Mouse (Mus musculus): ENCODE measurements at regions not wholly inside any gene's neighbourhood (a gene's known extent, or its start where the extent isn't known, plus 50 kb on each side); places are given as distances from the start of the nearest gene placed in this dataset.

DNA sequence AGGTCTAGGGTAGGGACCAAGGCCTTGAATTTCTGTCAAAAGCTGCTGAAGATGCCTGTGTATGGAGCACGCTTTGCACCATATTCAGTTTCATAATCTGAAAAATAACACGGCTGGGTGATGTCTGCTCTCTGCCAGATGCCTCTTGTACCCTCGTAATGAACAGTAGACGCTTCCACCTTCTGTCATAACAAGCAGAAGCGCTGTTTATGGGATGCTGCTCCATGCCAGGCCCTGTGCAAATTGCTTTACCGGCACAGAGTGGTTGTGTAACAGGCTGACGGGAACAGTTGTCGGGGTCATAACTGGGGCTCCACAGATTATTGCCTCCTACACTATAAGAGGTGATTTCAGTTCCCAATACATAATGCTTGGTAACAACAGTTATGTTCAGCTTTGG lies 211.5 kb upstream of the Tnp1 start:
- DNase-seq = no peak
- WGBS = 88% methylated on average over 8 of the region's 8 CpGs
- Histone ChIP-seq H3K4me1 (ENCODE audit: control insufficient read depth, insufficient read depth, low read length) (no peaks in the 10 kb centered on the region), H3K4me3 (replicated peaks; ENCODE audit: insufficient read depth, low read depth, low read length) (no peak overlapping the region), H3K27me3 (ENCODE audit: control insufficient read depth, insufficient read depth, low read length) (no peaks in the 10 kb centered on the region), H3K27ac (ENCODE audit: insufficient read depth, low read length) (no peak overlapping the region)
- TF ChIP-seq CTCF (IDR thresholded peaks at IDR 0.05; ENCODE audit: borderline replicate concordance, insufficient read depth, low read depth, low read length) (no peak), POLR2A (IDR thresholded peaks at IDR 0.05; ENCODE audit: borderline replicate concordance, insufficient read depth, low read length) (no peak)

DNA sequence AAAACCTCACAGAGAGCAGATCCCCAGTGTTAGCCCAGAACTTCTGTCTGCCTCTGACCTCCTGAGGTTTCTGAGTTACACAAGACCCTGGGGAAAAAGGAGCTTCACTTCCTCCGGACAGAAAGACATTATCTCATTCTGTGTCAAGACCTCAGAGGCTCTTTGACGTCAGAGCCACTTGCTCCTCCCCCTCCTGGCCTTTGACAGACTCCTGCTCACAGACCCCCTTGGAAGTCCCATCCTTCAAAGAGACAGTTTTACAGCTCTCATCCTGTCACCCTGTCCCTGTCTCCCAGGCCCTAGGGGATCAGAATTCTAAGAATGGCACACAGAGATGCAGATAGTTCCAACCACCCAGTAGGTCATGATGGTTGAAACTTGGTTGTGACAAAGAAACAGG lies 206.2 kb upstream of the Tnp1 start:
- Histone ChIP-seq H3K27ac (ENCODE audit: insufficient read depth, low read length) (no peak overlapping the region), H3K4me1 (ENCODE audit: control insufficient read depth, insufficient read depth, low read length) (no peaks in the 10 kb centered on the region), H3K4me3 (replicated peaks; ENCODE audit: insufficient read depth, low read depth, low read length) (no peak overlapping the region), H3K27me3 (ENCODE audit: control insufficient read depth, insufficient read depth, low read length) (no peaks in the 10 kb centered on the region)
- no peak for DNase-seq
- TF ChIP-seq POLR2A (IDR thresholded peaks at IDR 0.05; ENCODE audit: borderline replicate concordance, insufficient read depth, low read length) (no peak), CTCF (IDR thresholded peaks at IDR 0.05; ENCODE audit: borderline replicate concordance, insufficient read depth, low read depth, low read length) (no peak)
- WGBS = 51% methylated on average over 2 of the region's 2 CpGs

DNA sequence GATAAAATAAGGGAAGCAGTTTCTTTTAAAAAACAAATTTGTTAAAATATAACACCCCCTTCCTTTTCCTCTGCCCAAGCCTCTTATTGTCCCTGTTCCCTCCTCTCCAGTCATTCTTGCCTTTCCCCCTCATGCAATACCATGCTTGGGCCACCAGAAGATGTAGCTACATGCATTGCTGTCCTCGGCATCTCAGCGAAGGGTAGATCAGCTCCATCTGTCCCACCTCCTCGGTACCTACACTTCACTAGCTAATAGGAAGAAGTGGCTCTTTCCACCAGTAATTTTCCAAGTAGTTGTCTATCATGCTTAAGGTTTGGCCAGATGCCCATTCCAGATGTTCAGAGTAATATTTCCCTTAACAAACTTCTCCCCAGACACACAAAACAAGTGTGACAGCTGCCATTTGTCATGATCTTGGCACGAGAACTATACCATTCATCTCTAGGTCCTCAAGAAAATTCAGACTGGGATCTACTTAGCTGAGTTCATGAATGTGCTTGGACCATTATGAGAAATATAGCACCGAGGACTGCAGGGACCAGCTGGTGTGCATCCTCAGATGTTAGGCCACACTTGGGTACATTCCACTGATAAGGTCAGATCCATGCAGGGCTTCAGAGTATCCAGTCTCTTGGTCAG lies 198.7 kb upstream of the Tnp1 start:
- Histone ChIP-seq H3K4me1 (ENCODE audit: control insufficient read depth, insufficient read depth, low read length) (no peaks in the 10 kb centered on the region), H3K27me3 (ENCODE audit: control insufficient read depth, insufficient read depth, low read length) (no peaks in the 10 kb centered on the region), H3K27ac (ENCODE audit: insufficient read depth, low read length) (no peak overlapping the region), H3K4me3 (replicated peaks; ENCODE audit: insufficient read depth, low read depth, low read length) (no peak overlapping the region)
- TF ChIP-seq CTCF (IDR thresholded peaks at IDR 0.05; ENCODE audit: borderline replicate concordance, insufficient read depth, low read depth, low read length) = no peak
- no peak for TF ChIP-seq POLR2A (IDR thresholded peaks at IDR 0.05; ENCODE audit: borderline replicate concordance, insufficient read depth, low read length)
- 77% methylated on average over 5 of the region's 5 CpGs for WGBS
- DNase-seq = no peak

GRCm38 (mm10) chr1:73207421-73207820 lies 191.7 kb upstream of the Tnp1 start:
- TF ChIP-seq CTCF (IDR thresholded peaks at IDR 0.05; ENCODE audit: borderline replicate concordance, insufficient read depth, low read depth, low read length) (no peak), POLR2A (IDR thresholded peaks at IDR 0.05; ENCODE audit: borderline replicate concordance, insufficient read depth, low read length) (no peak)
- H3K4me3 ChIP-seq (replicated peaks; ENCODE audit: insufficient read depth, low read depth, low read length) = no peak overlapping the region
- 85% methylated on average over 8 of the region's 8 CpGs for WGBS
- H3K27me3 ChIP-seq (ENCODE audit: control insufficient read depth, insufficient read depth, low read length) = no peaks in the 10 kb centered on the region
- H3K4me1 ChIP-seq (ENCODE audit: control insufficient read depth, insufficient read depth, low read length) = no peaks in the 10 kb centered on the region
- H3K27ac ChIP-seq (ENCODE audit: insufficient read depth, low read length) = no peak overlapping the region
- DNase-seq = no peak

DNA sequence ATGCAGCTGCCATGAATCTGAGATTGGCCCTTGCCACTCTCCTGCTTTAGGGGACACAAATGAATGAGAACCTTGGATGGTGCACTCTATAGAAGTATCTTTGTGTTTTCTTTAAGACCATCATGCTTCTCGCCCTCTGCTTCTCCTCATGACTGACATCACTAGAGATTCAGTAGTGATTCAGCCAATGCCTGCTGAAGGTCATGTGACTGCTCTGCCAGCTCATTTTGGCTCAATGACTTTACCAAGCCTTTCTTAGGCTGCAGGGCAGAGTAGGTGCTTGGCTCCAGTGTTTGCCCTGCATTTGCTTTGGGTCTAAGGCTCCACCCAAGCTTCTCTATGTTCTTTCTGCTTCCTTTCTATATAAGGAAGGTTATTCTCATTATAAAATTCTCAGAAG lies 190.1 kb upstream of the Tnp1 start:
- 92% methylated on average over 1 of the region's 1 CpGs for WGBS
- Histone ChIP-seq H3K27me3 (ENCODE audit: control insufficient read depth, insufficient read depth, low read length) (no peaks in the 10 kb centered on the region), H3K27ac (ENCODE audit: insufficient read depth, low read length) (no peak overlapping the region), H3K4me1 (ENCODE audit: control insufficient read depth, insufficient read depth, low read length) (no peaks in the 10 kb centered on the region), H3K4me3 (replicated peaks; ENCODE audit: insufficient read depth, low read depth, low read length) (no peak overlapping the region)
- no peak for DNase-seq
- no peak for TF ChIP-seq POLR2A (IDR thresholded peaks at IDR 0.05; ENCODE audit: borderline replicate concordance, insufficient read depth, low read length)
- TF ChIP-seq CTCF (IDR thresholded peaks at IDR 0.05; ENCODE audit: borderline replicate concordance, insufficient read depth, low read depth, low read length) = no peak

GRCm38 (mm10) chr1:73200112-73200511 lies 184.4 kb upstream of the Tnp1 start:
- DNase-seq = no peak
- Histone ChIP-seq H3K27ac (ENCODE audit: insufficient read depth, low read length) (no peak overlapping the region), H3K4me1 (ENCODE audit: control insufficient read depth, insufficient read depth, low read length) (no peaks in the 10 kb centered on the region), H3K4me3 (replicated peaks; ENCODE audit: insufficient read depth, low read depth, low read length) (no peak overlapping the region), H3K27me3 (ENCODE audit: control insufficient read depth, insufficient read depth, low read length) (no peaks in the 10 kb centered on the region)
- TF ChIP-seq CTCF (IDR thresholded peaks at IDR 0.05; ENCODE audit: borderline replicate concordance, insufficient read depth, low read depth, low read length) = no peak
- 80% methylated on average over 2 of the region's 2 CpGs for WGBS

GRCm38 (mm10) chr1:73190832-73191231 lies 175.1 kb upstream of the Tnp1 start:
- Histone ChIP-seq H3K27ac (ENCODE audit: insufficient read depth, low read length) (no peak overlapping the region), H3K4me3 (replicated peaks; ENCODE audit: insufficient read depth, low read depth, low read length) (no peak overlapping the region), H3K4me1 (ENCODE audit: control insufficient read depth, insufficient read depth, low read length) (no peaks in the 10 kb centered on the region), H3K27me3 (ENCODE audit: control insufficient read depth, insufficient read depth, low read length) (no peaks in the 10 kb centered on the region)
- DNase-seq = no peak
- no peak for TF ChIP-seq POLR2A (IDR thresholded peaks at IDR 0.05; ENCODE audit: borderline replicate concordance, insufficient read depth, low read length)
- TF ChIP-seq CTCF (IDR thresholded peaks at IDR 0.05; ENCODE audit: borderline replicate concordance, insufficient read depth, low read depth, low read length) = no peak
- 88% methylated on average over 5 of the region's 5 CpGs for WGBS

GRCm38 (mm10) chr1:73188796-73189195 lies 173.1 kb upstream of the Tnp1 start:
- no peak overlapping the region for H3K4me3 ChIP-seq (replicated peaks; ENCODE audit: insufficient read depth, low read depth, low read length)
- no peaks in the 10 kb centered on the region for H3K4me1 ChIP-seq (ENCODE audit: control insufficient read depth, insufficient read depth, low read length)
- 73% methylated on average over 2 of the region's 2 CpGs for WGBS
- H3K27me3 ChIP-seq (ENCODE audit: control insufficient read depth, insufficient read depth, low read length) = no peaks in the 10 kb centered on the region
- no peak for DNase-seq
- TF ChIP-seq CTCF (IDR thresholded peaks at IDR 0.05; ENCODE audit: borderline replicate concordance, insufficient read depth, low read depth, low read length) = no peak
- no peak for TF ChIP-seq POLR2A (IDR thresholded peaks at IDR 0.05; ENCODE audit: borderline replicate concordance, insufficient read depth, low read length)
- H3K27ac ChIP-seq (ENCODE audit: insufficient read depth, low read length) = no peak overlapping the region

Measured in cerebellum, adult 2 months (tissue).